Mouse (Mus musculus) thymus, adult 2 months (tissue): ENCODE data around the gene Gfap. TPM values are rescaled to one million over a fixed set of nuclear protein-coding genes. Genes with fewer than 3 reads are reported as not detected.

Experiments
- DNase-seq: peaks from one replicate; pipeline ENCODE4 v3.0.0; 2021
- H3K27ac ChIP-seq: fragments of 200-500 bp; 2 replicates; pipeline ENCODE4 v1.5.1; 2012; ENCODE audit warnings: low read length, control low read depth; ENCODE audit not compliant: control insufficient read depth, insufficient read depth
- H3K27me3 ChIP-seq: fragments of 200-500 bp; 2 replicates; pipeline ENCODE4 v1.6.1; 2012; ENCODE audit warnings: mild to moderate bottlenecking, low read length, moderate library complexity, mixed read lengths; ENCODE audit not compliant: control insufficient read depth, insufficient read depth
- H3K36me3 ChIP-seq: fragments of 200-500 bp; 2 replicates; pipeline ENCODE4 v1.6.1; 2012; ENCODE audit warnings: mild to moderate bottlenecking, low read length, moderate library complexity; ENCODE audit not compliant: control insufficient read depth, insufficient read depth
- H3K4me1 ChIP-seq: fragments of 200-500 bp; replicated peaks from 2 replicates; pipeline ENCODE4 v1.6.1; 2012; ENCODE audit warnings: low read length; ENCODE audit not compliant: control insufficient read depth, insufficient read depth
- H3K4me3 ChIP-seq: fragments of 200-500 bp; 2 replicates; pipeline ENCODE4 v1.5.1; 2012; ENCODE audit warnings: mild to moderate bottlenecking, low read length, control low read depth, moderate library complexity; ENCODE audit not compliant: control insufficient read depth, insufficient read depth
- CTCF ChIP-seq: fragments of 200-500 bp; IDR thresholded peaks from 2 replicates; pipeline ENCODE4 v1.5.1; 2012; ENCODE audit warnings: mild to moderate bottlenecking, control low read depth, low read length, moderate library complexity, borderline replicate concordance; ENCODE audit not compliant: control insufficient read depth, poor library complexity, insufficient read depth; ENCODE audit errors: extremely low read depth
- POLR2A ChIP-seq: fragments of 200-500 bp; IDR thresholded peaks from 2 replicates; pipeline ENCODE4 v1.6.1; 2012; ENCODE audit warnings: mild to moderate bottlenecking, low read length, control low read depth, moderate library complexity; ENCODE audit not compliant: control insufficient read depth, poor library complexity, insufficient read depth; ENCODE audit errors: extremely low read depth
- WGBS: fragments of 180-500 bp; shearing (Covaris S2); methylation state at CpG from one replicate; pipeline ENCODE4 v1.1.7; 2018; 5-methylcytosine and 5-hydroxymethylcytosine counted together
- polyA plus RNA-seq: library from polyadenylated mRNA; depleted of rRNA; stranded (reverse); fragments of >200 nt; gene quantifications from 2 replicates; pipeline ENCODE4 v1.2.3, GENCODE M21; 2012; rRNA removed

The Gfap gene
- polyA plus RNA-seq, 1 experiment = 1.1 TPM

DNA sequence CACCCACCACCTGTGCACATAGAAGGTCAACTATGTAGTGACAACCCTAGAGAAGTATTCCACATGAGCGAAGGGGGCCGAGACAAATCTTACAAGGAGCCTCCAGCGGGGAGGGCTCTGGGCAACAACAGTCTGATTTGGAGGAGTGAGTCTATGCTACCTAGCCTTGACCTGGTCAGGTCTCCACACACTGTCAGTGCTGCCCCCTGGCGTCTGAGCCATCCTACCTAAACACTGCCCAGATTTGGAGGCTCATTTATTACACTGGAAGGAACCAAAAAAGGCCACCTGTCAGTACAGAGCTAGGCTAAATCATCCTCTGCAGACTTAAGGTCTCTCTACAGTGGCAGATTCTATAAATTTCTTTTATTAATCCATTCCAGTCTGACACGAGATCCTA is 48.8 kb downstream of the Gfap start:
- peak; percentile 53 for DNase-seq
- Histone ChIP-seq H3K4me1 (no peaks in the 10 kb centered on the region), H3K27me3 (no peaks in the 10 kb centered on the region), H3K36me3 (peaks cover 56% of the 10 kb centered on the region), H3K27ac (no peak overlapping the region), H3K4me3 (no peak overlapping the region)
- WGBS = 81% methylated on average over 5 of the region's 5 CpGs
- no peak for TF ChIP-seq POLR2A
- peak; percentile 31; the same call in 1 of the 2 replicates for TF ChIP-seq CTCF

DNA sequence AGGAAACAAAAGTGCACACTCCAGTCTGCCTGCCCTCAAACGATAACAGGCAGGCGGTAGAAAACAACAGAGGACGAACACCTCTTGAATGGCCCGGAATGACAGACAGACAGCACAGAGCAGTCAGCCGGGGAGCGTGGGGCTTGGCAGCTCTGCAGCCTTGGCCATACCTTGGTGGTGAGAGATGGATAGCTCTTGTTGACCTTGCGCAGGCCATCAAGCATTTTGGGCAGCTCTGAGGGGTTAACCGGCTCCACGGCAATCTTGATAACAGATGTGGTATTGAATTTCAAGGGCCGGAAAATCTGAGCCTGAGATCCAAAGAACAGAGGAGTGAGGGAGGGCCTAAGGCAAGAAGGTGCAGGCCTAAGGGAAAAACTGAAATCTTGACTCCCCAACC is 54.8 kb downstream of the Gfap start:
- TF ChIP-seq CTCF (no peak), POLR2A (no peak)
- no peak for DNase-seq

DNA sequence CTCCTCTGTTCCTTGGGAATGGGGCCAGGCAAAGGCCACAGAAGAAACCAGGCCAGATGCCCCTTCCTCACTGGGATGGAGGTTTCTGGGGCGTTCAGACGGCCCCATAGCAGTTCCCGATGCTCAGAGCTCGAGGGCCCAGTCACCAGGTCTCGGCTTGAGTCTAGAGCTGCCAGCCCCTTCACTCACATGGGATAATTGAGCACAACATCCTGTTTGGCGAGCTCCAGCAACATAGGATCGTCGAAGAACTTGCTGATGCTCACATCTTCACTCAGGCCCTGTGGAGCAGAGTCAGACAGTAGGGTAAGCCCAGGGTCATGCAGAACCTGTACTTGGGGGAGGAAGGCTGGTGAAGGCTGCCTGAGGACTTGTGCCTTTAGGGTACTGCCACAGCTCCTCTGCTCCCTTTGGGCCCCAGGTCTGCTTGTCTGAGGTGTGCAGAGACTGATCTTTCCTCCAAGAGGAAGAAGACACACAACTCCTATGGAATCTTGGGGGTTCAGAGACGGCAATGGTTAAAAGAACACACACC is 62.0 kb downstream of the Gfap start:
- Histone ChIP-seq H3K4me1 (no peaks in the 10 kb centered on the region), H3K4me3 (no peak overlapping the region), H3K27ac (no peak overlapping the region), H3K36me3 (peaks cover 39% of the 10 kb centered on the region), H3K27me3 (no peaks in the 10 kb centered on the region)
- no peak for DNase-seq
- TF ChIP-seq POLR2A (no peak), CTCF (no peak)
- 94% methylated on average over 9 of the region's 9 CpGs for WGBS

More for the DNA sequence above, 54.8 kb downstream of the Gfap start:
- H3K4me3 ChIP-seq = no peak overlapping the region
- H3K4me1 ChIP-seq = no peaks in the 10 kb centered on the region
- no peak overlapping the region for H3K27ac ChIP-seq
- no peaks in the 10 kb centered on the region for H3K27me3 ChIP-seq
- H3K36me3 ChIP-seq = peaks cover 69% of the 10 kb centered on the region
- 92% methylated on average over 10 of the region's 10 CpGs for WGBS

DNA sequence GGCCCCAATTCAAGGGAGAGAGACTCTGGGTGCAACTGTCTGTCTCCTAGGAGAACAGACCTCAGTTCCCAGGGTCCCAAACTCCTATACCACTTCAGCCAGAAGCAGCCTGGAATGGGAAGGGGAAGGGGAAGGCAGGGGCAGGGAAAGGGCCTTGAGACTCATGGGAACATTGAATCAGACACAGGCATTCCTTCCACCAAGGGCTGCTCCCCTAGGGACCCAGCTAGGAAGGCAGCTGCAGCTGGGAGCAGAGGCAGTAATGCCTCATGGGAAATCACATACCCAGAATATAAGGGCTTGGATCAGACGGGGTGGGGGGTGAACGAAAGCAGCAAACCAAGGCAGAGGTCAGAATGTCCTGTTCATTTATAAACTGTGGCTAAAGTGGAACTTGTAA is 62.6 kb downstream of the Gfap start:
- H3K27me3 ChIP-seq = no peaks in the 10 kb centered on the region
- DNase-seq = no peak
- no peak overlapping the region for H3K4me3 ChIP-seq
- H3K4me1 ChIP-seq = no peaks in the 10 kb centered on the region
- H3K36me3 ChIP-seq = peaks cover 35% of the 10 kb centered on the region
- 91% methylated on average over 2 of the region's 2 CpGs for WGBS
- H3K27ac ChIP-seq = no peak overlapping the region
- TF ChIP-seq CTCF (no peak), POLR2A (no peak)

DNA sequence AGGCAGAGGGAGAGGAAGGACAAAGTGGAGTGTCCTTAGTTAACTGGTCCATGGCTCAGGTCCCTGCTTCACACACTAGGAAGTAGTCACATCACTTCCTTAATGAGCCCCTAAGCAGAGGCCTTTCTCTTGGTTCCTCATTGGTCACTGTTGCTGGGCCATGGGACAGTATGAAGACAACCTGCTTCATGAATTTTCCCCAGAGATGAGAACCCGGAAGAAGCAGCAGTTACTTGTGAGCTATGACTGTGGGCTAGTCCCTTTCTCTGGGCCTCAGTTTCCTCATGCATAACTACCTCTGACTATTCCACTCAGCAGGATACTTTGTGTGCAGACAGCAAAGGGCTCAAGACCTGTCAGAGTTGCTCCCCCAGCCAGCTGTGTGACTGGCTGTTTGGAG is 63.3 kb downstream of the Gfap start:
- no peak for DNase-seq
- no peak overlapping the region for H3K27ac ChIP-seq
- no peaks in the 10 kb centered on the region for H3K27me3 ChIP-seq
- H3K4me3 ChIP-seq = no peak overlapping the region
- 97% methylated on average over 1 of the region's 1 CpGs for WGBS
- H3K4me1 ChIP-seq = no peaks in the 10 kb centered on the region
- TF ChIP-seq POLR2A (no peak), CTCF (no peak)
- peaks cover 29% of the 10 kb centered on the region for H3K36me3 ChIP-seq

Other genes with a start within 250 kb of the Gfap start
- not detected in 2 replicates for gene Meioc, start 237.2 kb downstream of the Gfap start, polyA plus RNA-seq
- gene Ccdc43, start 203.1 kb downstream of the Gfap start, polyA plus RNA-seq = 8.7 and 9.6 TPM in 2 replicates
- 30.2 and 51.6 TPM in 2 replicates for gene Adam11, start 139.5 kb downstream of the Gfap start, polyA plus RNA-seq
- 1.4 and 1.7 TPM in 2 replicates for gene Gjc1, start 81.2 kb downstream of the Gfap start, polyA plus RNA-seq
- gene Higd1b, start 65.1 kb downstream of the Gfap start, polyA plus RNA-seq = 0.36 and 1.4 TPM in 2 replicates
- 215 and 245 TPM in 2 replicates for gene Eftud2, start 19.9 kb downstream of the Gfap start, polyA plus RNA-seq
- gene Ccdc103, start 19.7 kb downstream of the Gfap start, polyA plus RNA-seq = 0.28 TPM in 1 of 2 replicates, not detected in the other
- gene Fam187a, start 15.7 kb downstream of the Gfap start, polyA plus RNA-seq = not detected in 2 replicates
- gene Kif18b, start 24.2 kb upstream of the Gfap start, polyA plus RNA-seq = 45.1 and 60.0 TPM in 2 replicates
- gene C1ql1, start 45.8 kb upstream of the Gfap start, polyA plus RNA-seq = 0.08 and 0.20 TPM in 2 replicates
- 52.5 and 60.8 TPM in 2 replicates for gene Nmt1, start 127.3 kb upstream of the Gfap start, polyA plus RNA-seq
- gene Dcakd, start 127.4 kb upstream of the Gfap start, polyA plus RNA-seq = 77.5 and 88.2 TPM in 2 replicates
- gene Plcd3, start 200.7 kb upstream of the Gfap start, polyA plus RNA-seq = 3.9 and 5.4 TPM in 2 replicates
- 28.8 and 29.5 TPM in 2 replicates for gene Acbd4, start 200.8 kb upstream of the Gfap start, polyA plus RNA-seq
- gene Hexim1, start 215.3 kb upstream of the Gfap start, polyA plus RNA-seq = 18.2 and 18.4 TPM in 2 replicates
- gene Hexim2, start 231.5 kb upstream of the Gfap start, polyA plus RNA-seq = 4.9 and 6.9 TPM in 2 replicates